Mouse (Mus musculus): ENCODE results near the gene Phactr1. TPM values are rescaled to one million over a fixed set of nuclear protein-coding genes. Genes with fewer than 3 reads are reported as not detected.

The Phactr1 gene
- total and polyA plus RNA-seq, 2 experiments from 2014 or later, result 84.5 to 106 TPM

- no peak overlapping the region for H3K4me3 ChIP-seq (ENCODE audit: low read depth, low read length)
- 79% methylated on average over 7 of the region's 7 CpGs for WGBS
- ATAC-seq (no peak), DNase-seq (no peak)
- H3K27me3 ChIP-seq (ENCODE audit: insufficient read depth, low read length), result no peaks in the 10 kb centered on the region
- no peak overlapping the region for H3K4me2 ChIP-seq (ENCODE audit: low read depth)
- peaks cover 2% of the 10 kb centered on the region; the same call in 1 of the 2 replicates for H3K36me3 ChIP-seq (ENCODE audit: insufficient read depth)
- TF ChIP-seq CTCF (IDR thresholded peaks at IDR 0.05; ENCODE audit: low read depth), result no peak
- H3K9me3 ChIP-seq (ENCODE audit: low read length), result no peaks in the 10 kb centered on the region
- no peak overlapping the region for H3K9ac ChIP-seq
- H3K4me1 ChIP-seq (ENCODE audit: insufficient read depth), result no peaks in the 10 kb centered on the region
- no peak overlapping the region for H3K27ac ChIP-seq (ENCODE audit: low read depth, low read length)
These were observed 464.4 kb downstream of the Phactr1 start for GRCm38 (mm10) chr13:43144720-43145418.

DNA sequence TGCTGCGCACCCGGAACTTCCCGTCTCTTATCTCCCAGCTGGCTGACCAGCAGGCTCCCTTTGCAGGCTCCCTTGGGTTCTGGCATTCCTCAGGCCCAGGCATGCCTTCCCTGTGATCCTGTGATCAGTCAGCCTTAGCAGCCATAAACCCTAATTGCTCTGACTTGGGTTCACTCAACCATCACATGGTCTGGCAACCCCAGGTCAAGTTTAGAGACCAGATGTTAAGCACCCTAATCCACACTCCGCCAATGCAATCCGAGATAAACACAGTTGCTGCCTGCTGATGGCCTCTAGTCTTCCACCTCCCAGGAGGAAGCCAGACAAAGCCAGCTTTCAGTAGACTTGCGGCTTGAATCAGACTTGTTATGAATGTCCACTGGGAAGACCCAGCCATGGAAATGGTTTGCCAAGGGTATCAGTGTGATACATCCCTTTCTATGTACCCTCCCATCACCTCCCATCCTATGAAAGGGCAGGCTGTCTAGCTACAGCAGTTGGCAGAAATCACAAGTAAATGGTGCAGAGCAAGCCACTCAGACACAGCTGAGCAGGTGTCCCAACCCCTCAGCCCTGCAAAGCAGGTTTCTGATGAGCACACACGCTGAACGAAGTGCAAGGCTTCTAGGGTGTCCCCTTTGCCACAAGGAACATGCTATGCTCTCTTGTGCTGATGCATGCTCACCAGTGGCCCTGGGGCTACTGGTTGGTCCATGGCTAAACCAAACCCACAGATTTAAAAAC, 466.3 kb downstream of the Phactr1 start:
- 84% methylated on average over 8 of the region's 8 CpGs for WGBS
- DNase-seq, result no peak
- no peak for TF ChIP-seq CTCF (IDR thresholded peaks at IDR 0.05; ENCODE audit: low read depth)
- Histone ChIP-seq H3K27ac (ENCODE audit: low read depth, low read length) (no peak overlapping the region), H3K9me3 (ENCODE audit: low read length) (no peaks in the 10 kb centered on the region), H3K36me3 (ENCODE audit: insufficient read depth) (peaks cover 14% of the 10 kb centered on the region; the same call in 1 of the 2 replicates), H3K4me2 (ENCODE audit: low read depth) (no peak overlapping the region), H3K27me3 (ENCODE audit: insufficient read depth, low read length) (no peaks in the 10 kb centered on the region), H3K9ac (no peak overlapping the region), H3K4me1 (ENCODE audit: insufficient read depth) (no peaks in the 10 kb centered on the region), H3K4me3 (ENCODE audit: low read depth, low read length) (no peak overlapping the region)
- ATAC-seq, result no peak

GRCm38 (mm10) chr13:43148692-43149091, 468.3 kb downstream of the Phactr1 start:
- no peak overlapping the region for H3K4me3 ChIP-seq (ENCODE audit: low read depth, low read length)
- no peak overlapping the region for H3K27ac ChIP-seq (ENCODE audit: low read depth, low read length)
- H3K36me3 ChIP-seq (ENCODE audit: insufficient read depth), result peaks cover 27% of the 10 kb centered on the region
- no peak overlapping the region for H3K9ac ChIP-seq
- no peak for DNase-seq
- H3K4me1 ChIP-seq (ENCODE audit: insufficient read depth), result no peaks in the 10 kb centered on the region
- no peak for ATAC-seq
- WGBS, result 82% methylated on average over 4 of the region's 4 CpGs
- TF ChIP-seq CTCF (IDR thresholded peaks at IDR 0.05; ENCODE audit: low read depth), result no peak
- H3K27me3 ChIP-seq (ENCODE audit: insufficient read depth, low read length), result no peaks in the 10 kb centered on the region
- no peaks in the 10 kb centered on the region for H3K9me3 ChIP-seq (ENCODE audit: low read length)
- no peak overlapping the region for H3K4me2 ChIP-seq (ENCODE audit: low read depth)

DNA sequence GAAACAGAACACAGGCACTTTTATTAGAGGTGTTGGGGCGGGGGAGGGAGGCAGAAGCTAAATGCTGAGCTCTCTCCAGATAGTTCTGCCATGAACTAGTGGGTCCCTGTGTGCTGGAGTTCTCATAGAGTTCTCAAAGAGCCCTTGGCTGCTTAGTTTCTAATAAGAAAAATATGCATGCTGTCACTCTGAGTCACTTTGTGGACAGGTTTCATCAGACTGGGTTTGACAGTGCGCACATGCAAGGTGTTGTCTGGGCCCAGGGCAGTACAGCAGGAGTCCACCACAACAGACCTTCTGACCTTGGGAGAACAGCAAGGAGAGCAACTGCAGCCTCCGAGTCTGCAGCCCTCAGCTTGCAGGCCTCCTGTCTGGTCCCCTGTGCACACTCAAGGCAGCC, 469.2 kb downstream of the Phactr1 start:
- Histone ChIP-seq H3K4me2 (ENCODE audit: low read depth) (no peak overlapping the region), H3K27ac (ENCODE audit: low read depth, low read length) (no peak overlapping the region), H3K4me3 (ENCODE audit: low read depth, low read length) (no peak overlapping the region), H3K9ac (no peak overlapping the region), H3K36me3 (ENCODE audit: insufficient read depth) (peaks cover 33% of the 10 kb centered on the region), H3K4me1 (ENCODE audit: insufficient read depth) (no peaks in the 10 kb centered on the region), H3K27me3 (ENCODE audit: insufficient read depth, low read length) (no peaks in the 10 kb centered on the region), H3K9me3 (ENCODE audit: low read length) (no peaks in the 10 kb centered on the region)
- no peak for DNase-seq
- TF ChIP-seq CTCF (IDR thresholded peaks at IDR 0.05; ENCODE audit: low read depth), result no peak
- 91% methylated on average over 3 of the region's 3 CpGs for WGBS
- ATAC-seq, result no peak

GRCm38 (mm10) chr13:43152005-43152520, 471.6 kb downstream of the Phactr1 start:
- Histone ChIP-seq H3K4me2 (ENCODE audit: low read depth) (no peak overlapping the region), H3K4me3 (ENCODE audit: low read depth, low read length) (no peak overlapping the region), H3K4me1 (ENCODE audit: insufficient read depth) (no peaks in the 10 kb centered on the region), H3K36me3 (ENCODE audit: insufficient read depth) (peaks cover 45% of the 10 kb centered on the region), H3K9me3 (ENCODE audit: low read length) (no peaks in the 10 kb centered on the region), H3K9ac (no peak overlapping the region), H3K27me3 (ENCODE audit: insufficient read depth, low read length) (no peaks in the 10 kb centered on the region), H3K27ac (ENCODE audit: low read depth, low read length) (no peak overlapping the region)
- TF ChIP-seq CTCF (IDR thresholded peaks at IDR 0.05; ENCODE audit: low read depth), result no peak
- no peak for DNase-seq
- 81% methylated on average over 14 of the region's 14 CpGs for WGBS
- no peak for ATAC-seq

DNA sequence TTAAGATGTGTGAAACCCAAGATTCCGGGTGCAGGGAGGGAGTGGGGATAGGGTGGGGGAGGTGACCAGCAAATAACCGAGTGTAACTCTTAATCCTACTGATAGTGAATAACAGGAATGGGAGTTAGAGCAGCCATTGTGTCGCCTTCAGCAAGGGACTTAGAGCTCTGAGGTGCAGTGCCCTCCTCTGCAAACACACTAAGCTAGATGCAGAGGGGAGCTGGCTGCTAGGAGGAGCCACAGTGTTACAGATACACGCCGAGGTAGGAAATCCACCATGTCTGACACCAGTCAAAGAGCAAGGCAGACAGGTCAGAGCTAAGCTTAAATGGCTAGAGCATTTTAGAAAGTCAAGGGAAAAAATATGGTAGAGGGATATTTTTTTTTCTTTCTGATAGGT, 476.9 kb downstream of the Phactr1 start:
- 40% methylated on average over 5 of the region's 5 CpGs for WGBS
- no peaks in the 10 kb centered on the region for H3K9me3 ChIP-seq (ENCODE audit: low read length)
- H3K9ac ChIP-seq, result no peak overlapping the region

GRCm38 (mm10) chr13:43158281-43158680, 477.9 kb downstream of the Phactr1 start:
- Histone ChIP-seq H3K27me3 (ENCODE audit: insufficient read depth, low read length) (no peaks in the 10 kb centered on the region), H3K4me1 (ENCODE audit: insufficient read depth) (no peaks in the 10 kb centered on the region), H3K4me2 (ENCODE audit: low read depth) (no peak overlapping the region), H3K9ac (no peak overlapping the region), H3K9me3 (ENCODE audit: low read length) (no peaks in the 10 kb centered on the region), H3K4me3 (ENCODE audit: low read depth, low read length) (no peak overlapping the region), H3K27ac (ENCODE audit: low read depth, low read length) (no peak overlapping the region), H3K36me3 (ENCODE audit: insufficient read depth) (peaks cover 31% of the 10 kb centered on the region)
- WGBS, result 53% methylated on average over 5 of the region's 5 CpGs
- ATAC-seq, result peak; percentile 29; the same call in 1 of the 2 replicates
- DNase-seq, result no peak
- no peak for TF ChIP-seq CTCF (IDR thresholded peaks at IDR 0.05; ENCODE audit: low read depth)

More for the DNA sequence above, 476.9 kb downstream of the Phactr1 start:
- Histone ChIP-seq H3K4me3 (ENCODE audit: low read depth, low read length) (no peak overlapping the region), H3K4me1 (ENCODE audit: insufficient read depth) (no peaks in the 10 kb centered on the region), H3K36me3 (ENCODE audit: insufficient read depth) (peaks cover 37% of the 10 kb centered on the region), H3K27me3 (ENCODE audit: insufficient read depth, low read length) (no peaks in the 10 kb centered on the region), H3K4me2 (ENCODE audit: low read depth) (no peak overlapping the region), H3K27ac (ENCODE audit: low read depth, low read length) (no peak overlapping the region)
- ATAC-seq (no peak), DNase-seq (no peak)
- no peak for TF ChIP-seq CTCF (IDR thresholded peaks at IDR 0.05; ENCODE audit: low read depth)
